13 mouse cellular contexts compared by ENCODE assay signal in genomic region chr2:90470122-90470521, GRCm38 (mm10).
A peak's percentile ranks its signal among the peaks of the same experiment; 100 is the strongest.
DNase-seq lines count a peak whose midpoint lies in the region; ATAC-seq and TF ChIP-seq lines count a peak whose summit lies in the region.
"Had no signal": no experiment of that assay in that cellular context is flagged by ENCODE, and none has a peak within 500 bp of the region (broad histone marks: within the 10 kb centered on the region; RNA-seq: fewer than 3 reads in every experiment).

No protein-coding gene starts in this region.

- TF ChIP-seq EP300 in stomach, postnatal 0 days (optimal IDR thresholded peaks at IDR 0.05), result no peak

- 49% methylated on average over 6 of the region's 6 CpGs for WGBS in midbrain, postnatal 0 days
- WGBS in midbrain, embryonic 15.5 days, result 48% methylated on average over 6 of the region's 6 CpGs
- WGBS in stomach, postnatal 0 days, result 28% methylated on average over 6 of the region's 6 CpGs

- peak; percentile 27 for DNase-seq in gastrocnemius, postnatal 10 days
- no peak for DNase-seq in gastrocnemius, adult 8-10 months (ENCODE audit: low spot score in 2 of 2)
- peak; percentile 42 for DNase-seq in kidney, postnatal 10 days
- DNase-seq in kidney, adult 8-10 months, result no peak
- DNase-seq in midbrain, postnatal 0 days (ENCODE audit: low spot score), result peak; percentile 51
- no peak for DNase-seq in stomach, postnatal 0 days (ENCODE audit: low spot score)
- DNase-seq: cerebellum, adult 2 months; liver, embryonic 13.5 days; thymus, postnatal 4 days had no signal

- H3K4me3 ChIP-seq in midbrain, postnatal 0 days (ENCODE audit: low read depth, low read length), result no peak overlapping the region
- no peak overlapping the region for H3K4me3 ChIP-seq in midbrain, embryonic 15.5 days
- H3K4me3 ChIP-seq in stomach, postnatal 0 days (ENCODE audit: low read depth, low read length), result no peak overlapping the region
- H3K4me3 ChIP-seq: liver, embryonic 13.5 days; myocyte; stomach, embryonic 15.5 days had no signal

- no peaks in the 10 kb centered on the region for H3K9me3 ChIP-seq in midbrain, postnatal 0 days (ENCODE audit: low read length)
- no peaks in the 10 kb centered on the region for H3K9me3 ChIP-seq in midbrain, embryonic 15.5 days
- no peaks in the 10 kb centered on the region for H3K9me3 ChIP-seq in stomach, postnatal 0 days (ENCODE audit: control insufficient read depth, low read length)
- H3K9me3 ChIP-seq: liver, embryonic 13.5 days; stomach, embryonic 15.5 days had no signal

- no peaks in the 10 kb centered on the region for H3K27me3 ChIP-seq in midbrain, postnatal 0 days (ENCODE audit: insufficient read depth, low read length)
- no peaks in the 10 kb centered on the region for H3K27me3 ChIP-seq in midbrain, embryonic 15.5 days (replicated peaks)
- H3K27me3 ChIP-seq in stomach, postnatal 0 days (ENCODE audit: control insufficient read depth, insufficient read depth, low read length), result no peaks in the 10 kb centered on the region
- H3K27me3 ChIP-seq: liver, embryonic 13.5 days; stomach, embryonic 15.5 days had no signal

- H3K4me1 ChIP-seq in midbrain, postnatal 0 days (ENCODE audit: insufficient read depth, low read length), result no peaks in the 10 kb centered on the region
- H3K4me1 ChIP-seq in midbrain, embryonic 15.5 days, result peaks cover 3% of the 10 kb centered on the region
- H3K4me1 ChIP-seq in stomach, postnatal 0 days (replicated peaks; ENCODE audit: control insufficient read depth, insufficient read depth), result no peaks in the 10 kb centered on the region

- H3K27ac ChIP-seq in midbrain, postnatal 0 days (ENCODE audit: low read depth, low read length), result no peak overlapping the region
- no peak overlapping the region for H3K27ac ChIP-seq in midbrain, embryonic 15.5 days
- no peak overlapping the region for H3K27ac ChIP-seq in stomach, postnatal 0 days (replicated peaks)
- H3K27ac ChIP-seq: liver, embryonic 13.5 days; stomach, embryonic 15.5 days had no signal

- no peak overlapping the region for H3K4me2 ChIP-seq in midbrain, postnatal 0 days (ENCODE audit: low read depth, low read length, poor library complexity, severe bottlenecking)
- no peak overlapping the region for H3K4me2 ChIP-seq in midbrain, embryonic 15.5 days
- H3K4me2 ChIP-seq in stomach, postnatal 0 days (replicated peaks; ENCODE audit: low read depth), result no peak overlapping the region
- H3K4me2 ChIP-seq: liver, embryonic 13.5 days; stomach, embryonic 15.5 days had no signal

- ATAC-seq in midbrain, postnatal 0 days (ENCODE audit: low FRiP score), result no peak
- ATAC-seq in midbrain, embryonic 15.5 days (replicated peaks), result no peak
- ATAC-seq in stomach, postnatal 0 days (ENCODE audit: low FRiP score, low TSS enrichment), result no peak; the same call in 1 of the 2 replicates
- ATAC-seq: inflammation-experienced regulatory T-cells, adult 6 months had no signal

- H3K9ac ChIP-seq in midbrain, postnatal 0 days (replicated peaks; ENCODE audit: low read length, poor library complexity, severe bottlenecking), result no peak overlapping the region
- H3K9ac ChIP-seq in midbrain, embryonic 15.5 days, result no peak overlapping the region
- H3K9ac ChIP-seq in stomach, postnatal 0 days (ENCODE audit: low read length), result no peak overlapping the region
- H3K9ac ChIP-seq: liver, embryonic 13.5 days; stomach, embryonic 15.5 days had no signal

- peak; percentile 10; the same call in 1 of the 2 replicates for TF ChIP-seq CTCF in midbrain, postnatal 0 days (IDR thresholded peaks at IDR 0.05)
- peak; percentile 23; the same call in 1 of the 2 replicates for TF ChIP-seq CTCF in stomach, postnatal 0 days (IDR thresholded peaks at IDR 0.05; ENCODE audit: low read depth)

- peaks cover 8% of the 10 kb centered on the region for H3K36me3 ChIP-seq in midbrain, postnatal 0 days (ENCODE audit: insufficient read depth, low read length)
- no peaks in the 10 kb centered on the region for H3K36me3 ChIP-seq in midbrain, embryonic 15.5 days (replicated peaks)
- no peaks in the 10 kb centered on the region for H3K36me3 ChIP-seq in stomach, postnatal 0 days (ENCODE audit: control insufficient read depth, insufficient read depth, low read length)
- H3K36me3 ChIP-seq: liver, embryonic 13.5 days; stomach, embryonic 15.5 days had no signal

Comparison
In these comparisons a context has a peak if more than half of its experiments do, and no peak if none do; other contexts are left out.
1. DNase-seq: peak in gastrocnemius, postnatal 10 days (single experiment), kidney, postnatal 10 days (single experiment) and midbrain, postnatal 0 days (single experiment); none in gastrocnemius, adult 8-10 months (0 of 2), kidney, adult 8-10 months (0 of 2) and stomach, postnatal 0 days (single experiment).